Mouse (Mus musculus): ENCODE measurements around the gene Pnmt. TPM values are rescaled to one million over a fixed set of nuclear protein-coding genes. Genes with fewer than 3 reads are reported as not detected.
"Not testable (repeated sequence)": the region's sequence is repeated elsewhere in the genome, so short reads cannot be mapped to it uniquely, and the experiment has no call there.

The Pnmt gene
- polyA plus RNA-seq, 1 experiment: not detected

GRCm38 (mm10) chr11:98370588-98370987 lies 15.7 kb upstream of the Pnmt start:
- no peak overlapping the region for H3K27ac ChIP-seq (ENCODE audit: insufficient read depth, low read depth, low read length)
- H3K4me3 ChIP-seq (ENCODE audit: insufficient read depth, low read length): no peak overlapping the region
- no peaks in the 10 kb centered on the region for H3K4me1 ChIP-seq (ENCODE audit: control insufficient read depth, insufficient read depth, low read length)
- TF ChIP-seq POLR2A (IDR thresholded peaks at IDR 0.05; ENCODE audit: borderline replicate concordance, low read depth, low read length): no peak
- no peak for TF ChIP-seq CTCF (IDR thresholded peaks at IDR 0.05; ENCODE audit: low read depth, low read length)

GRCm38 (mm10) chr11:98371556-98372240 lies 14.6 kb upstream of the Pnmt start:
- H3K4me3 ChIP-seq (ENCODE audit: insufficient read depth, low read length): no peak overlapping the region
- H3K27ac ChIP-seq (ENCODE audit: insufficient read depth, low read depth, low read length): no peak overlapping the region
- no peaks in the 10 kb centered on the region for H3K4me1 ChIP-seq (ENCODE audit: control insufficient read depth, insufficient read depth, low read length)
- TF ChIP-seq CTCF (IDR thresholded peaks at IDR 0.05; ENCODE audit: low read depth, low read length): no peak
- TF ChIP-seq POLR2A (IDR thresholded peaks at IDR 0.05; ENCODE audit: borderline replicate concordance, low read depth, low read length): no peak

- H3K4me1 ChIP-seq (ENCODE audit: control insufficient read depth, insufficient read depth, low read length): no peaks in the 10 kb centered on the region
- TF ChIP-seq POLR2A (IDR thresholded peaks at IDR 0.05; ENCODE audit: borderline replicate concordance, low read depth, low read length) (no peak), CTCF (IDR thresholded peaks at IDR 0.05; ENCODE audit: low read depth, low read length) (peak; percentile 88)
- no peak overlapping the region for H3K4me3 ChIP-seq (ENCODE audit: insufficient read depth, low read length)
- no peak overlapping the region for H3K27ac ChIP-seq (ENCODE audit: insufficient read depth, low read depth, low read length)
Observed at GRCm38 (mm10) chr11:98372406-98372805, 13.8 kb upstream of the Pnmt start.

GRCm38 (mm10) chr11:98373244-98373643 lies 13.0 kb upstream of the Pnmt start:
- Histone ChIP-seq H3K27ac (ENCODE audit: insufficient read depth, low read depth, low read length) (no peak overlapping the region), H3K4me3 (ENCODE audit: insufficient read depth, low read length) (no peak overlapping the region), H3K4me1 (ENCODE audit: control insufficient read depth, insufficient read depth, low read length) (no peaks in the 10 kb centered on the region)
- TF ChIP-seq POLR2A (IDR thresholded peaks at IDR 0.05; ENCODE audit: borderline replicate concordance, low read depth, low read length) (no peak), CTCF (IDR thresholded peaks at IDR 0.05; ENCODE audit: low read depth, low read length) (no peak)

- no peak overlapping the region for H3K4me3 ChIP-seq (ENCODE audit: insufficient read depth, low read length)
- no peak for TF ChIP-seq CTCF (IDR thresholded peaks at IDR 0.05; ENCODE audit: low read depth, low read length)
- no peak for TF ChIP-seq POLR2A (IDR thresholded peaks at IDR 0.05; ENCODE audit: borderline replicate concordance, low read depth, low read length)
- H3K4me1 ChIP-seq (ENCODE audit: control insufficient read depth, insufficient read depth, low read length): no peaks in the 10 kb centered on the region
- no peak overlapping the region for H3K27ac ChIP-seq (ENCODE audit: insufficient read depth, low read depth, low read length)
Observed at GRCm38 (mm10) chr11:98374266-98374665, 12.0 kb upstream of the Pnmt start.

GRCm38 (mm10) chr11:98376756-98377155 lies 9.5 kb upstream of the Pnmt start:
- no peak overlapping the region for H3K27ac ChIP-seq (ENCODE audit: insufficient read depth, low read depth, low read length)
- no peak for TF ChIP-seq POLR2A (IDR thresholded peaks at IDR 0.05; ENCODE audit: borderline replicate concordance, low read depth, low read length)
- no peak for TF ChIP-seq CTCF (IDR thresholded peaks at IDR 0.05; ENCODE audit: low read depth, low read length)
- no peaks in the 10 kb centered on the region for H3K4me1 ChIP-seq (ENCODE audit: control insufficient read depth, insufficient read depth, low read length)
- no peak overlapping the region for H3K4me3 ChIP-seq (ENCODE audit: insufficient read depth, low read length)

- Histone ChIP-seq H3K4me3 (ENCODE audit: insufficient read depth, low read length) (no peak overlapping the region), H3K4me1 (ENCODE audit: control insufficient read depth, insufficient read depth, low read length) (no peaks in the 10 kb centered on the region), H3K27ac (ENCODE audit: insufficient read depth, low read depth, low read length) (no peak overlapping the region)
- TF ChIP-seq CTCF (IDR thresholded peaks at IDR 0.05; ENCODE audit: low read depth, low read length) (no peak), POLR2A (IDR thresholded peaks at IDR 0.05; ENCODE audit: borderline replicate concordance, low read depth, low read length) (no peak)
Observed at GRCm38 (mm10) chr11:98377787-98378186, 8.5 kb upstream of the Pnmt start.

- no peak overlapping the region for H3K4me3 ChIP-seq (ENCODE audit: insufficient read depth, low read length)
- H3K27ac ChIP-seq (ENCODE audit: insufficient read depth, low read depth, low read length): no peak overlapping the region
- no peaks in the 10 kb centered on the region for H3K4me1 ChIP-seq (ENCODE audit: control insufficient read depth, insufficient read depth, low read length)
- no peak for TF ChIP-seq CTCF (IDR thresholded peaks at IDR 0.05; ENCODE audit: low read depth, low read length)
- no peak for TF ChIP-seq POLR2A (IDR thresholded peaks at IDR 0.05; ENCODE audit: borderline replicate concordance, low read depth, low read length)
Observed at GRCm38 (mm10) chr11:98379379-98379778, 6.9 kb upstream of the Pnmt start.

- TF ChIP-seq CTCF (IDR thresholded peaks at IDR 0.05; ENCODE audit: low read depth, low read length) (no peak), POLR2A (IDR thresholded peaks at IDR 0.05; ENCODE audit: borderline replicate concordance, low read depth, low read length) (no peak)
- no peak overlapping the region for H3K27ac ChIP-seq (ENCODE audit: insufficient read depth, low read depth, low read length)
- no peaks in the 10 kb centered on the region for H3K4me1 ChIP-seq (ENCODE audit: control insufficient read depth, insufficient read depth, low read length)
Observed at GRCm38 (mm10) chr11:98380106-98380505, 6.1 kb upstream of the Pnmt start.

GRCm38 (mm10) chr11:98381651-98382050 lies 4.6 kb upstream of the Pnmt start:
- TF ChIP-seq POLR2A (IDR thresholded peaks at IDR 0.05; ENCODE audit: borderline replicate concordance, low read depth, low read length) (no peak), CTCF (IDR thresholded peaks at IDR 0.05; ENCODE audit: low read depth, low read length) (no peak)
- H3K4me1 ChIP-seq (ENCODE audit: control insufficient read depth, insufficient read depth, low read length): no peaks in the 10 kb centered on the region
- H3K4me3 ChIP-seq (ENCODE audit: insufficient read depth, low read length): no peak overlapping the region
- H3K27ac ChIP-seq (ENCODE audit: insufficient read depth, low read depth, low read length): no peak overlapping the region

More at GRCm38 (mm10) chr11:98380106-98380505, 6.1 kb upstream of the Pnmt start:
- H3K4me3 ChIP-seq (ENCODE audit: insufficient read depth, low read length): no peak overlapping the region

GRCm38 (mm10) chr11:98382405-98382804 lies 3.8 kb upstream of the Pnmt start:
- H3K4me1 ChIP-seq (ENCODE audit: control insufficient read depth, insufficient read depth, low read length); H3K4me3 ChIP-seq (ENCODE audit: insufficient read depth, low read length); H3K27ac ChIP-seq (ENCODE audit: insufficient read depth, low read depth, low read length): not testable (repeated sequence)

Data from bone marrow macrophage, adult 2 months (primary cell).